Mouse (Mus musculus) myocyte (in vitro differentiated cells): ENCODE results near the gene Angpt4. TPM values are rescaled to one million over a fixed set of nuclear protein-coding genes. Genes with fewer than 3 reads are reported as not detected.

Source experiments
- H3K27me3 ChIP-seq: one replicate; pipeline ENCODE4 v1.6.1; 2011; ENCODE audit not compliant: control insufficient read depth, insufficient read depth, insufficient read length
- H3K36me3 ChIP-seq: one replicate; pipeline ENCODE4 v1.6.1; 2011; ENCODE audit not compliant: control insufficient read depth, insufficient read depth
- H3K4me2 ChIP-seq: one replicate; pipeline ENCODE4 v1.6.1; 2011; ENCODE audit warnings: low read depth, control low read depth
- H3K4me3 ChIP-seq: one replicate; pipeline ENCODE4 v1.5.1; 2011; ENCODE audit warnings: mild to moderate bottlenecking, control low read depth, moderate library complexity
- H3K79me2 ChIP-seq: one replicate; pipeline ENCODE4 v1.6.1; 2011; ENCODE audit not compliant: control insufficient read depth, insufficient read depth
- H3ac ChIP-seq: one replicate; pipeline ENCODE4 v1.6.1; 2011; ENCODE audit not compliant: control insufficient read depth, insufficient read length
- CEBPB ChIP-seq: IDR thresholded peaks from 2 replicates; pipeline ENCODE4 v1.6.1; 2011; ENCODE audit warnings: mild to moderate bottlenecking, moderate library complexity; ENCODE audit not compliant: poor library complexity, insufficient read depth, severe bottlenecking
- E2F4 ChIP-seq: IDR thresholded peaks from one replicate; pipeline ENCODE4 v1.6.1; 2011; ENCODE audit warnings: mild to moderate bottlenecking, control low read depth, moderate library complexity; ENCODE audit not compliant: insufficient read depth
- MAX ChIP-seq: IDR thresholded peaks from one replicate; pipeline ENCODE4 v1.6.1; 2011; ENCODE audit warnings: low read depth, mild to moderate bottlenecking, control low read depth
- MYOD1 ChIP-seq, 3 experiments: IDR thresholded peaks; one replicate each; pipeline ENCODE4 v1.6.1; 2011; ENCODE audit warnings: control low read depth in 2 of 3, low read depth in 2 of 3, mild to moderate bottlenecking in 2 of 3, moderate library complexity in 1 of 3; ENCODE audit not compliant: insufficient read length in 2 of 3, control insufficient read depth in 1 of 3
- MYOG ChIP-seq, 3 experiments: IDR thresholded peaks; one replicate each; pipeline ENCODE4 v1.6.1; 2011; ENCODE audit warnings: control low read depth in 2 of 3, low read depth in 2 of 3, mild to moderate bottlenecking in 2 of 3; ENCODE audit not compliant: insufficient read length in 2 of 3, control insufficient read depth in 1 of 3, insufficient read depth in 1 of 3
- POLR2A ChIP-seq: IDR thresholded peaks from one replicate; pipeline ENCODE4 v1.6.1; 2011; ENCODE audit warnings: low read depth, mild to moderate bottlenecking, control low read depth, moderate library complexity; ENCODE audit not compliant: insufficient read length
- POLR2AphosphoS2 ChIP-seq: IDR thresholded peaks from one replicate; pipeline ENCODE4 v1.6.1; 2011; ENCODE audit warnings: low read depth, control low read depth; ENCODE audit not compliant: insufficient read length
- REST ChIP-seq: IDR thresholded peaks from one replicate; pipeline ENCODE4 v1.6.1; 2011; ENCODE audit warnings: mild to moderate bottlenecking, control low read depth, moderate library complexity; ENCODE audit not compliant: insufficient read depth, insufficient read length
- SRF ChIP-seq: IDR thresholded peaks from one replicate; pipeline ENCODE4 v1.6.1; 2011; ENCODE audit warnings: low read depth; ENCODE audit not compliant: control insufficient read depth, insufficient read length
- TCF12 ChIP-seq: IDR thresholded peaks from one replicate; pipeline ENCODE4 v1.6.1; 2011; ENCODE audit warnings: mild to moderate bottlenecking, control low read depth; ENCODE audit not compliant: poor library complexity, insufficient read depth, severe bottlenecking
- TCF3 ChIP-seq: IDR thresholded peaks from one replicate; pipeline ENCODE4 v1.6.1; 2011; ENCODE audit warnings: low read depth, control low read depth; ENCODE audit not compliant: insufficient read length
- USF1 ChIP-seq: IDR thresholded peaks from one replicate; pipeline ENCODE4 v1.6.1; 2011; ENCODE audit warnings: low read depth, mild to moderate bottlenecking, control low read depth, moderate library complexity
- polyA plus RNA-seq: library from polyadenylated mRNA; unstranded; fragments of >200 nt; fragmentation: generic; extraction: Trizol; gene quantifications from one replicate; pipeline ENCODE4 v1.2.1, GENCODE M21; 2012; ENCODE audit warnings: missing spikeins

Gene Angpt4
- 0.19 TPM for polyA plus RNA-seq

GRCm38 (mm10) chr2:151910919-151911500 lies at the start of gene Angpt4:
Gene Angpt4 (plus strand): TSS chr2:151911210.
- no peak within 1 kb of the TSS for H3ac ChIP-seq
- no peaks in the 10 kb centered on the region for H3K79me2 ChIP-seq
- no peak within 1 kb of the TSS for H3K4me2 ChIP-seq
- TF ChIP-seq POLR2AphosphoS2 (no peak), CEBPB (no peak), MAX (no peak), MYOD1 (IDR thresholded peaks at IDR 0.05; ENCODE audit: control insufficient read depth in 1 of 3, insufficient read length in 2 of 3, low read depth in 2 of 3) (no peak), POLR2A (no peak), REST (no peak), SRF (no peak), USF1 (no peak), E2F4 (no peak), MYOG (IDR thresholded peaks at IDR 0.05; ENCODE audit: control insufficient read depth in 1 of 3, insufficient read depth in 1 of 3, insufficient read length in 2 of 3, low read depth in 2 of 3) (no peak), TCF3 (no peak), TCF12 (no peak)
- no peaks in the 10 kb centered on the region for H3K36me3 ChIP-seq
- peaks cover 11% of the 10 kb centered on the region for H3K27me3 ChIP-seq
- H3K4me3 ChIP-seq = no peak within 1 kb of the TSS

GRCm38 (mm10) chr2:151862257-151862810 lies 48.7 kb upstream of the Angpt4 start:
- TF ChIP-seq E2F4 (no peak), MYOD1 (IDR thresholded peaks at IDR 0.05; ENCODE audit: control insufficient read depth in 1 of 3, insufficient read length in 2 of 3, low read depth in 2 of 3) (no peak), MYOG (IDR thresholded peaks at IDR 0.05; ENCODE audit: control insufficient read depth in 1 of 3, insufficient read depth in 1 of 3, insufficient read length in 2 of 3, low read depth in 2 of 3) (no peak), USF1 (no peak), POLR2A (no peak), POLR2AphosphoS2 (no peak), TCF3 (no peak), REST (no peak), CEBPB (no peak), MAX (no peak), TCF12 (no peak), SRF (no peak)
- no peaks in the 10 kb centered on the region for H3K36me3 ChIP-seq
- H3K4me3 ChIP-seq = no peak overlapping the region
- H3K4me2 ChIP-seq = no peak overlapping the region
- peaks cover 31% of the 10 kb centered on the region for H3K27me3 ChIP-seq
- H3K79me2 ChIP-seq = no peaks in the 10 kb centered on the region
- H3ac ChIP-seq = no peak overlapping the region

GRCm38 (mm10) chr2:151864941-151865340 lies 46.1 kb upstream of the Angpt4 start:
- H3K4me3 ChIP-seq = no peak overlapping the region
- no peaks in the 10 kb centered on the region for H3K36me3 ChIP-seq
- TF ChIP-seq MAX (no peak), CEBPB (no peak), E2F4 (no peak)
- H3K79me2 ChIP-seq = no peaks in the 10 kb centered on the region
- peaks cover 36% of the 10 kb centered on the region for H3K27me3 ChIP-seq
- no peak overlapping the region for H3ac ChIP-seq
- H3K4me2 ChIP-seq = no peak overlapping the region

GRCm38 (mm10) chr2:151866487-151866886 lies 44.5 kb upstream of the Angpt4 start:
- TF ChIP-seq MYOG (IDR thresholded peaks at IDR 0.05; ENCODE audit: control insufficient read depth in 1 of 3, insufficient read depth in 1 of 3, insufficient read length in 2 of 3, low read depth in 2 of 3) = no peak
- TF ChIP-seq E2F4 = no peak
- no peak for TF ChIP-seq REST
- no peak for TF ChIP-seq POLR2AphosphoS2
- no peak for TF ChIP-seq TCF3
- no peak for TF ChIP-seq TCF12
- no peak for TF ChIP-seq MAX
- TF ChIP-seq USF1 = no peak
- no peak for TF ChIP-seq SRF
- H3K36me3 ChIP-seq = no peaks in the 10 kb centered on the region
- H3K4me2 ChIP-seq = no peak overlapping the region
- H3K27me3 ChIP-seq = peaks cover 50% of the 10 kb centered on the region
- no peaks in the 10 kb centered on the region for H3K79me2 ChIP-seq
- no peak overlapping the region for H3ac ChIP-seq
- no peak overlapping the region for H3K4me3 ChIP-seq

DNA sequence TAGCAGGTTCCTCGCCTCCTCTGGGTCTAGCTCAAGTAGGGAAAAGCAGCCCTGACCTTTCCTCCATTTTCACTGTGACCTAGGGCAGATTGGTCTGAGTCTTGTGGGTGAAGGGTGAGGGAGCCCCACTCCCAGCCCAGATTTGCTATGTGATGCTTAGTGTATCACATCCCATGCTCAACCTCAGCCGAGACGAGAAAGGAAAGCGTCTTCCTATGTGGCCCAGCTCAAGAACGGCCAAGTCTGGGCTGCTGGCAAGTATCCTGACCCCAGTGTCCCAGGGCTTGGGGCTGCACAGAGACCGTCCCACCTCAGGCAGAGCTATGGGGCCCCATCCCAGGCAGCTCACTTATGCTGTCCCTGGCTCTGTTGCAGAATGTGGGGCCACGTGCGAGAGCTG lies 42.8 kb upstream of the Angpt4 start:
- H3K4me2 ChIP-seq = no peak overlapping the region
- TF ChIP-seq CEBPB (no peak), POLR2AphosphoS2 (no peak), SRF (no peak), REST (no peak), POLR2A (no peak), USF1 (no peak), TCF3 (no peak)
- peaks cover 66% of the 10 kb centered on the region for H3K27me3 ChIP-seq
- H3K36me3 ChIP-seq = no peaks in the 10 kb centered on the region
- H3ac ChIP-seq = no peak overlapping the region
- no peaks in the 10 kb centered on the region for H3K79me2 ChIP-seq
- no peak overlapping the region for H3K4me3 ChIP-seq
